Mouse (Mus musculus) 416B (cell line): ENCODE data around the gene Otos.

Source experiments
- DNase-seq: peaks from one replicate; pipeline ENCODE4 v3.0.0; 2011; ENCODE audit warnings: low read depth

Otos gene

GRCm38 (mm10) chr1:92607711-92608110 is 40.9 kb downstream of the Otos start:
- DNase-seq = no peak

- no peak for DNase-seq
These were observed 43.2 kb downstream of the Otos start, which contains the start of gene Olfr1410 for GRCm38 (mm10) chr1:92605482-92605881. Gene Olfr1410 (plus strand): TSS chr1:92605782.

DNA sequence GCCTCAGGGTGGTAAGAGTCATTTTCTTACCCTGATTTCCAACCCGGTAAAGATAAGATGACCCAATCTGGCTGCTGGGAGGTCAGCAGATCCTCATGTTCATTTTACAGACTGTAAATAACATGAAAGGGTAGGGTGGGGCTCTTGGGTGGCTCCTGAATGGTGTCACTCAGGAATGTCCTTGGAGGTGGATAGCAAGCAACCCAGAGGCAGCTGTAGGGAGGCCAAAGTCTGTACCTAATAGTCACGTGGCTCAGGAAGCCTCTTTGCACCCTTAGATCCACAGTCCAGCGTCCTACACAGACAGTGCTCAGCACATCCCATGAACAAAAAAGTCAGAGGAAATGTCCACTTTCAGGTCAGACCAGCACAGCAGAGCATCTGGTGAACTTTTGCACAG is 52.6 kb downstream of the Otos start:
- DNase-seq = no peak
